Comparison of ENCODE assay signal across 8 mouse cellular contexts in genomic region chr1:166001121-166001903, GRCm38 (mm10). TPM values are rescaled to one million over a fixed set of nuclear protein-coding genes. Genes with fewer than 3 reads are reported as not detected.
DNase-seq lines count a peak whose midpoint lies in the region; ATAC-seq and TF ChIP-seq lines count a peak whose summit lies in the region.

No protein-coding gene starts in this region.

- peak overlapping the region; percentile 96 for H3K9ac ChIP-seq in limb, embryonic 14.5 days (ENCODE audit: low read depth, low read length, severe bottlenecking)
- H3K9ac ChIP-seq in midbrain, embryonic 15.5 days: peak overlapping the region; percentile 97

- peak; percentile 30 to 50 for DNase-seq in left cerebral cortex, adult 18-20 months (ENCODE audit: low spot score in 2 of 2)
- DNase-seq in left cerebral cortex, adult 11 months (ENCODE audit: low spot score): no peak
- peak; percentile 60 for DNase-seq in embryo, embryonic 9.5 days (ENCODE audit: extremely low spot score)
- peak; percentile 96 for DNase-seq in heart, adult 11 months
- peak; percentile 82 for DNase-seq in kidney, adult 11 months
- DNase-seq in limb, embryonic 14.5 days (ENCODE audit: low spot score): peak; percentile 31
- peak; percentile 61 to 69 for DNase-seq in spleen, adult 2 months (ENCODE audit: low read depth in 1 of 2, low spot score in 2 of 2)

- no peak for TF ChIP-seq CTCF in spleen, adult 2 months (IDR thresholded peaks at IDR 0.05; ENCODE audit: extremely low read depth, insufficient read depth, insufficient read length, insufficient replicate concordance)

- no peaks in the 10 kb centered on the region for H3K27me3 ChIP-seq in limb, embryonic 14.5 days (ENCODE audit: control insufficient read depth, insufficient read depth, low read length)
- no peaks in the 10 kb centered on the region for H3K27me3 ChIP-seq in midbrain, embryonic 15.5 days (replicated peaks)
- H3K27me3 ChIP-seq in spleen, adult 2 months (ENCODE audit: control insufficient read depth, insufficient read depth, low read length): no peaks in the 10 kb centered on the region

- no peak for ATAC-seq in limb, embryonic 14.5 days (ENCODE audit: low FRiP score, low read depth)
- ATAC-seq in midbrain, embryonic 15.5 days (replicated peaks): peak; percentile 32

- no peaks in the 10 kb centered on the region for H3K36me3 ChIP-seq in limb, embryonic 14.5 days (ENCODE audit: control insufficient read depth, insufficient read depth, low read length)
- no peaks in the 10 kb centered on the region for H3K36me3 ChIP-seq in midbrain, embryonic 15.5 days (replicated peaks)
- no peaks in the 10 kb centered on the region for H3K36me3 ChIP-seq in spleen, adult 2 months (ENCODE audit: control insufficient read depth, insufficient read depth, low read length)

- TF ChIP-seq POLR2A in limb, embryonic 14.5 days (IDR thresholded peaks at IDR 0.05; ENCODE audit: borderline replicate concordance, extremely low read depth, insufficient read depth, insufficient read length): no peak
- peak; percentile 81 for TF ChIP-seq POLR2A in spleen, adult 2 months (IDR thresholded peaks at IDR 0.05; ENCODE audit: low read depth, low read length)

- peak overlapping the region; percentile 90 for H3K27ac ChIP-seq in limb, embryonic 14.5 days (replicated peaks; ENCODE audit: low read depth, low read length)
- H3K27ac ChIP-seq in midbrain, embryonic 15.5 days: peak overlapping the region; percentile 93
- peak overlapping the region; percentile 91 for H3K27ac ChIP-seq in spleen, adult 2 months (ENCODE audit: insufficient read depth, low read length)

- H3K9me3 ChIP-seq in limb, embryonic 14.5 days (ENCODE audit: control insufficient read depth, low read length): no peaks in the 10 kb centered on the region
- no peaks in the 10 kb centered on the region for H3K9me3 ChIP-seq in midbrain, embryonic 15.5 days

- peaks cover 10% of the 10 kb centered on the region; the same call in 1 of the 2 replicates for H3K4me1 ChIP-seq in limb, embryonic 14.5 days (ENCODE audit: control insufficient read depth, insufficient read depth, low read length)
- peaks cover 29% of the 10 kb centered on the region for H3K4me1 ChIP-seq in midbrain, embryonic 15.5 days
- H3K4me1 ChIP-seq in spleen, adult 2 months (ENCODE audit: control insufficient read depth, insufficient read depth, insufficient read length): peaks cover 5% of the 10 kb centered on the region; the same call in 1 of the 2 replicates

- H3K4me2 ChIP-seq in limb, embryonic 14.5 days (replicated peaks; ENCODE audit: low read depth, low read length, severe bottlenecking): peak overlapping the region; percentile 93
- H3K4me2 ChIP-seq in midbrain, embryonic 15.5 days: peak overlapping the region; percentile 86

- WGBS in limb, embryonic 14.5 days: 3% methylated on average over 14 of the region's 48 CpGs
- WGBS in midbrain, embryonic 15.5 days: under 1% methylated on average over 41 of the region's 48 CpGs
- 2% methylated on average over 48 of the region's 48 CpGs for WGBS in spleen, adult 2 months

- peak overlapping the region; percentile 90 for H3K4me3 ChIP-seq in limb, embryonic 14.5 days (replicated peaks; ENCODE audit: low read length)
- H3K4me3 ChIP-seq in midbrain, embryonic 15.5 days: peak overlapping the region; percentile 99
- peak overlapping the region; percentile 87 for H3K4me3 ChIP-seq in spleen, adult 2 months (ENCODE audit: extremely low read depth, insufficient read depth, insufficient read length)

RNA-seq across cellular contexts. Expression of gene Pou2f1, which starts 1.2 kb away (rescaled TPM):
- 10 to 100 TPM; 17.4 to 19.6 TPM for total RNA-seq in left cerebral cortex, adult 18-20 months (2021)
- polyA plus RNA-seq in limb, embryonic 14.5 days (2012; rRNA removed): 7.3 and 9.9 TPM in 2 replicates
- polyA plus RNA-seq in limb, embryonic 14.5 days (2014; fragmentation: Nextera tagmentation; extraction: Ambion mirVana): 15.7 and 16.4 TPM in 2 replicates
- polyA plus RNA-seq in midbrain, embryonic 15.5 days (2015; fragmentation: Nextera tagmentation; extraction: Ambion mirVana): 25.6 and 30.1 TPM in 2 replicates
- 22.9 and 28.2 TPM in 2 replicates for polyA plus RNA-seq in spleen, adult 2 months (2012; rRNA removed)
